Mouse (Mus musculus): ENCODE measurements at regions not wholly inside any gene's neighbourhood (a gene's known extent, or its start where the extent isn't known, plus 50 kb on each side); places are given as distances from the start of the nearest gene placed in this dataset.

- TF ChIP-seq UBTF (IDR thresholded peaks at IDR 0.05; ENCODE audit: low read depth, low read length): no peak
- no peak for TF ChIP-seq MAFK (IDR thresholded peaks at IDR 0.05; ENCODE audit: insufficient replicate concordance, low read length)
- TF ChIP-seq GABPA (IDR thresholded peaks at IDR 0.05; ENCODE audit: insufficient replicate concordance, low read depth, low read length): no peak
- no peak for TF ChIP-seq CHD1 (IDR thresholded peaks at IDR 0.05; ENCODE audit: low read depth, low read length)
- no peak for TF ChIP-seq MXI1 (IDR thresholded peaks at IDR 0.05; ENCODE audit: low read depth, low read length)
- no peak for TF ChIP-seq MYC (IDR thresholded peaks at IDR 0.05; ENCODE audit: low read depth, low read length)
- no peak for TF ChIP-seq ZKSCAN1 (IDR thresholded peaks at IDR 0.05; ENCODE audit: borderline replicate concordance, low read depth, low read length)
- no peak for TF ChIP-seq E2F4 (IDR thresholded peaks at IDR 0.05; ENCODE audit: insufficient replicate concordance, low read depth, low read length)
- no peak for TF ChIP-seq MAZ (IDR thresholded peaks at IDR 0.05; ENCODE audit: low read depth, low read length)
- TF ChIP-seq PAX5 (IDR thresholded peaks at IDR 0.05; ENCODE audit: low read length): no peak
- no peak for TF ChIP-seq USF1 (IDR thresholded peaks at IDR 0.05; ENCODE audit: low read depth, low read length)
- no peak for TF ChIP-seq NELFE (IDR thresholded peaks at IDR 0.05; ENCODE audit: low read depth, low read length)
- no peak for TF ChIP-seq ZNF384 (IDR thresholded peaks at IDR 0.05; ENCODE audit: low read depth, low read length)
- in situ Hi-C loops (cut with MboI; ENCODE audit: low pct_ligation_motif_present, low pct_unique_long_range_greater_than_20kb, low sequenced_read_pairs): no loop called here
- Histone ChIP-seq H3K27me3 (replicated peaks) (no peaks in the 10 kb centered on the region), H3K36me3 (replicated peaks in 1 of 2; ENCODE audit: control insufficient read depth in 1 of 2, insufficient read depth in 1 of 2, low read length in 1 of 2) (no peaks in the 10 kb centered on the region), H3K79me2 (replicated peaks; ENCODE audit: control insufficient read depth, extremely low read depth, insufficient read depth, poor library complexity, severe bottlenecking) (no peaks in the 10 kb centered on the region), H3K9ac (ENCODE audit: insufficient read depth, low read depth) (no peak overlapping the region), H3K4me1 (ENCODE audit: control insufficient read depth in 1 of 2, insufficient read depth in 2 of 2) (no peaks in the 10 kb centered on the region), H3K4me2 (ENCODE audit: insufficient read depth, low read depth, poor library complexity, severe bottlenecking) (no peak overlapping the region), H3K9me3 (replicated peaks; ENCODE audit: low read length) (no peaks in the 10 kb centered on the region), H3K4me3 (replicated peaks in 1 of 3; ENCODE audit: low read depth in 2 of 3, low read length in 2 of 3, poor library complexity in 1 of 3) (no peak overlapping the region), H3K27ac (ENCODE audit: insufficient read depth, low read depth) (no peak overlapping the region)
- DNase-seq (ENCODE audit: extremely low read depth): no peak
- dilution Hi-C loops (cut with MboI; ENCODE audit: extremely low pct_ligation_motif_present, extremely low pct_unique_long_range_greater_than_20kb, low sequenced_read_pairs): no loop called here
Observed at GRCm38 (mm10) chr10:37988297-37989263, 833.0 kb downstream of the Rfpl4b start.

GRCm38 (mm10) chr10:37978899-37979539, 840.3 kb upstream of the Marcks start:
- dilution Hi-C loops (cut with MboI; ENCODE audit: extremely low pct_ligation_motif_present, extremely low pct_unique_long_range_greater_than_20kb, low sequenced_read_pairs): no loop called here
- Histone ChIP-seq H3K79me2 (replicated peaks; ENCODE audit: control insufficient read depth, extremely low read depth, insufficient read depth, poor library complexity, severe bottlenecking) (no peaks in the 10 kb centered on the region), H3K9ac (ENCODE audit: insufficient read depth, low read depth) (no peak overlapping the region), H3K4me2 (ENCODE audit: insufficient read depth, low read depth, poor library complexity, severe bottlenecking) (no peak overlapping the region), H3K9me3 (replicated peaks; ENCODE audit: low read length) (no peaks in the 10 kb centered on the region), H3K4me1 (ENCODE audit: control insufficient read depth in 1 of 2, insufficient read depth in 2 of 2) (peaks cover 0 to 7% of the 10 kb centered on the region in 2 experiments; a peak in 2 of 4 replicates), H3K27me3 (replicated peaks) (no peaks in the 10 kb centered on the region), H3K36me3 (replicated peaks in 1 of 2; ENCODE audit: control insufficient read depth in 1 of 2, insufficient read depth in 1 of 2, low read length in 1 of 2) (no peaks in the 10 kb centered on the region), H3K27ac (ENCODE audit: insufficient read depth, low read depth) (no peak overlapping the region), H3K4me3 (replicated peaks in 1 of 3; ENCODE audit: low read depth in 2 of 3, low read length in 2 of 3, poor library complexity in 1 of 3) (no peak overlapping the region)
- in situ Hi-C loops (cut with MboI; ENCODE audit: low pct_ligation_motif_present, low pct_unique_long_range_greater_than_20kb, low sequenced_read_pairs): no loop called here
- DNase-seq (ENCODE audit: extremely low read depth): peak; percentile 1
- no peak for TF ChIP-seq RCOR1 (conservative IDR thresholded peaks at IDR 0.05; ENCODE audit: low read depth, low read length)
- no peak for TF ChIP-seq ETS1 (conservative IDR thresholded peaks at IDR 0.05; ENCODE audit: low read depth, low read length)
- no peak for TF ChIP-seq GABPA (IDR thresholded peaks at IDR 0.05; ENCODE audit: insufficient replicate concordance, low read depth, low read length)
- no peak for TF ChIP-seq ELF1 (IDR thresholded peaks at IDR 0.05; ENCODE audit: low read depth, low read length)
- TF ChIP-seq MAX (IDR thresholded peaks at IDR 0.05; ENCODE audit: low read length): no peak
- TF ChIP-seq ZNF384 (IDR thresholded peaks at IDR 0.05; ENCODE audit: low read depth, low read length): no peak
- TF ChIP-seq KAT2A (IDR thresholded peaks at IDR 0.05; ENCODE audit: insufficient replicate concordance, low read length): no peak
- no peak for TF ChIP-seq MAFK (IDR thresholded peaks at IDR 0.05; ENCODE audit: insufficient replicate concordance, low read length)
- TF ChIP-seq USF1 (IDR thresholded peaks at IDR 0.05; ENCODE audit: low read depth, low read length): no peak
- no peak for TF ChIP-seq CHD2 (IDR thresholded peaks at IDR 0.05; ENCODE audit: low read length)
- TF ChIP-seq POLR2A (IDR thresholded peaks at IDR 0.05; ENCODE audit: low read depth, low read length): no peak
- no peak for TF ChIP-seq ZKSCAN1 (IDR thresholded peaks at IDR 0.05; ENCODE audit: borderline replicate concordance, low read depth, low read length)
- no peak for TF ChIP-seq MAZ (IDR thresholded peaks at IDR 0.05; ENCODE audit: low read depth, low read length)
- no peak for TF ChIP-seq CTCF (conservative IDR thresholded peaks at IDR 0.05 in 1 of 2, IDR thresholded peaks at IDR 0.05 in 1 of 2; ENCODE audit: low read depth in 2 of 2, low read length in 2 of 2)

All from CH12.LX (cell line).